Mouse (Mus musculus) megakaryocyte, adult 5-6 weeks (primary cell): ENCODE results near the gene Tead4. TPM values are rescaled to one million over a fixed set of nuclear protein-coding genes. Genes with fewer than 3 reads are reported as not detected.

Experiments
- ATAC-seq: 2 replicates; pipeline ENCODE4 v1.8.0; 2016; ENCODE audit warnings: mild to moderate bottlenecking, inconsistent platforms; ENCODE audit not compliant: poor library complexity, severe bottlenecking
- total RNA-seq, 2 experiments: library from RNA; stranded (forward) in 1 of 2; stranded (reverse) in 1 of 2; fragments of 153-499, 151-499 nt in 1 of 2; fragments of 221-1000, 200-1000 nt in 1 of 2; gene quantifications; 2 replicates each; pipeline versions ENCODE4 v1.2.3 to v1.2.4; 2015 to 2017

The Tead4 gene
- total RNA-seq, 2 experiments from 2014 or later, result 0.07 TPM; not detected in 1

DNA sequence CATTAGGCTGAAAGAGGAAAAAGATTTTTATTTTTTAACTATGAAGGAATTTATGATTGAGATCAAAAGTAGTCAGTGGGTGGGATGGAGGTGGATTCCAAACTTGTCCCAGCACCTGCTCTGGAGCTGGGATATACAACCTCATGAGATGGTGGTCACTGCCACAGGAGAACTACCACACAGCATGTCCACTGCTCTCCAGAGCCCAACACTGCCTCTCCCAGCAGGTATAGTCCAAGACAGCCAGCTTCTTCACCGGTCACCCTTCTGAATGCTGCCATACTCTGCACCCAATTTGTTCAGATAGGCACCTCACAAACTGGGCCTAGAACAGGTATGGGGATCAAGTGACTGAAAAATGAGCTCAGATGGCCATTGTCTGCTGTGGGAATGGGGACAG lies 121.0 kb downstream of the Tead4 start:
- no peak for ATAC-seq

DNA sequence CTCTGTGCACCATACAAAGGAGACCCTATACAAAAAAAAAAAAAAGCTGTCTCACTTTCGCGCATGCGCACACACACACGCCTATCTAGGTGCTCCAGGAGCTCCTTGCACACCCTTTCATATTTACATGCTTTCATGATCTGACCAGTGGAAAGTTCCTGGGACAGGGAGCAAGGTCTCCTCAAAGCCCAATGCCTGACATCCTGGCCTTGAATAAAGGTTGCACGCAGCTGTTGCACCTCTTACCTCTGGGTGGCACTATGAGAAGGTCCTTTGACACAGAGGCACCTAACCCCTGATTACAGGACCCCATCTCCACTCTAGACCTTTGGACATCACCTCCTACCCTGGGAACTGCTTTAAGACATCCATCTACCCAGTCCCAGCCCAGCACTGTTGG lies 121.4 kb downstream of the Tead4 start:
- no peak for ATAC-seq

DNA sequence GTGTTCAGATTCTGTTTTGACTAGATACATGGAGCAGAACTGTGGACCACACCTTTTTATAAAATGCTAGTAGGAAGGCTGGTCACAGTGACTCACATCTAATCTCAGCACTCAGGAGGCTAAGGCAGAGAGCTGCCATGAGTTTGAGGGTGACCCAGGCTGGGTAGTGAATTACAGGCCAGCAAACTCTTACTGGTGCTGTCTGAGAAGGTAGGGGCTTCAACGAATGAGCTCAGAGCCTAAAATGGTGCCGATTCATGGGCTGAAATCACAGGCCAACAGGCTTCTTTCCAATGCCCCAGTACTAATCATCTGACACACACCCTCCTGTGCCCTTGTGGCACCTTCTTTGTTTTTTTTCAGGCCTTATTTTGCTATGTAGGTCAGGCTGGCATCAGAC lies 121.9 kb downstream of the Tead4 start:
- ATAC-seq, result no peak

Other genes starting within 250 kb of the Tead4 start
- not detected in 2 replicates for gene Tspan9, start 157.2 kb downstream of the Tead4 start, total RNA-seq (2015)
- 0.26 and 1.3 TPM in 2 replicates for gene Tspan9, start 157.2 kb downstream of the Tead4 start, total RNA-seq (2017)
- gene Tulp3, start 55.0 kb upstream of the Tead4 start, total RNA-seq (2015), result 2.6 and 3.3 TPM in 2 replicates
- gene Tulp3, start 55.0 kb upstream of the Tead4 start, total RNA-seq (2017), result 1.4 and 2.4 TPM in 2 replicates
- gene Rhno1, start 62.1 kb upstream of the Tead4 start, total RNA-seq (2015), result 45.7 and 53.9 TPM in 2 replicates
- 35.4 and 41.1 TPM in 2 replicates for gene Rhno1, start 62.1 kb upstream of the Tead4 start, total RNA-seq (2017)
- 69.8 and 76.1 TPM in 2 replicates for gene Foxm1, start 62.1 kb upstream of the Tead4 start, total RNA-seq (2015)
- gene Foxm1, start 62.1 kb upstream of the Tead4 start, total RNA-seq (2017), result 26.2 and 41.8 TPM in 2 replicates
- 0.09 and 0.18 TPM in 2 replicates for gene Tex52, start 74.6 kb upstream of the Tead4 start, total RNA-seq (2015)
- gene Tex52, start 74.6 kb upstream of the Tead4 start, total RNA-seq (2017), result not detected in 2 replicates
- not detected in 2 replicates for gene Gm44596, start 74.7 kb upstream of the Tead4 start, total RNA-seq (2015)
- not detected in 2 replicates for gene Gm44596, start 74.7 kb upstream of the Tead4 start, total RNA-seq (2017)
- gene Nrip2, start 98.5 kb upstream of the Tead4 start, total RNA-seq (2015), result not detected in 2 replicates
- gene Nrip2, start 98.5 kb upstream of the Tead4 start, total RNA-seq (2017), result 0.15 TPM in 1 of 2 replicates, not detected in the other
- gene Itfg2, start 124.1 kb upstream of the Tead4 start, total RNA-seq (2015), result 6.4 and 6.8 TPM in 2 replicates
- gene Itfg2, start 124.1 kb upstream of the Tead4 start, total RNA-seq (2017), result 6.2 and 14.1 TPM in 2 replicates
- gene Fkbp4, start 137.9 kb upstream of the Tead4 start, total RNA-seq (2015), result 34.6 and 38.1 TPM in 2 replicates
- 93.1 and 95.7 TPM in 2 replicates for gene Fkbp4, start 137.9 kb upstream of the Tead4 start, total RNA-seq (2017)
- not detected in 2 replicates for gene Pzp, start 225.9 kb upstream of the Tead4 start, total RNA-seq (2015)
- gene Pzp, start 225.9 kb upstream of the Tead4 start, total RNA-seq (2017), result not detected in 2 replicates